Mouse (Mus musculus) erythroblast, embryonic 14.5 days (primary cell): ENCODE data around the gene Gm45618.

Source experiments
- GATA1 ChIP-seq: IDR thresholded peaks from 2 replicates; pipeline ENCODE4 v1.6.1; 2012; ENCODE audit warnings: low read length, inconsistent platforms, mixed read lengths
- TAL1 ChIP-seq: IDR thresholded peaks from 3 replicates; pipeline ENCODE4 v1.6.1; 2012; ENCODE audit warnings: low read length, inconsistent platforms, mixed read lengths

GRCm38 (mm10) chr7:142097776-142098175 lies 22.8 kb downstream of the Gm45618 start:
- TF ChIP-seq GATA1 (no peak), TAL1 (no peak)
